Mouse (Mus musculus) right cerebral cortex, postnatal 14 days (tissue): ENCODE measurements at regions not wholly inside any gene's neighbourhood (a gene's known extent, or its start where the extent isn't known, plus 50 kb on each side); places are given as distances from the start of the nearest gene placed in this dataset.
A peak's percentile ranks its signal among the peaks of the same experiment; 100 is the strongest.

Experiments
- DNase-seq: peaks from one replicate; pipeline ENCODE4 v3.0.0; 2022

GRCm38 (mm10) chr13:72358243-72358904 is 270.2 kb upstream of the Irx2 start:
- DNase-seq = no peak

- DNase-seq = no peak
These were observed 262.9 kb upstream of the Irx2 start for GRCm38 (mm10) chr13:72365534-72366271.

- DNase-seq = no peak
These were observed 262.3 kb upstream of the Irx2 start for GRCm38 (mm10) chr13:72366281-72366680.

GRCm38 (mm10) chr13:72370131-72370530 is 258.5 kb upstream of the Irx2 start:
- DNase-seq = no peak

- no peak for DNase-seq
These were observed 257.6 kb upstream of the Irx2 start for GRCm38 (mm10) chr13:72370997-72371396.

- no peak for DNase-seq
These were observed 235.3 kb upstream of the Irx2 start for GRCm38 (mm10) chr13:72393366-72393765.

GRCm38 (mm10) chr13:72400677-72401076 is 227.9 kb upstream of the Irx2 start:
- DNase-seq = peak; percentile 52

- no peak for DNase-seq
These were observed 219.2 kb upstream of the Irx2 start for GRCm38 (mm10) chr13:72409238-72409965.

GRCm38 (mm10) chr13:72412656-72413055 is 216.0 kb upstream of the Irx2 start:
- no peak for DNase-seq

GRCm38 (mm10) chr13:72416981-72417380 is 211.6 kb upstream of the Irx2 start:
- DNase-seq = no peak

- no peak for DNase-seq
These were observed 210.8 kb upstream of the Irx2 start for GRCm38 (mm10) chr13:72417816-72418215.

- no peak for DNase-seq
These were observed 210.3 kb upstream of the Irx2 start for GRCm38 (mm10) chr13:72418285-72418684.

GRCm38 (mm10) chr13:72419532-72419931 is 209.1 kb upstream of the Irx2 start:
- DNase-seq = no peak

GRCm38 (mm10) chr13:72425917-72426316 is 202.7 kb upstream of the Irx2 start:
- no peak for DNase-seq

GRCm38 (mm10) chr13:72445336-72445735 is 183.3 kb upstream of the Irx2 start:
- no peak for DNase-seq

- DNase-seq = no peak
These were observed 180.1 kb upstream of the Irx2 start for GRCm38 (mm10) chr13:72448458-72449058.

- no peak for DNase-seq
These were observed 133.3 kb upstream of the Irx2 start for GRCm38 (mm10) chr13:72495353-72495752.

- DNase-seq = no peak
These were observed 131.6 kb upstream of the Irx2 start for GRCm38 (mm10) chr13:72497036-72497435.

- no peak for DNase-seq
These were observed 131.1 kb upstream of the Irx2 start for GRCm38 (mm10) chr13:72497521-72497920.

GRCm38 (mm10) chr13:72505954-72506353 is 122.7 kb upstream of the Irx2 start:
- DNase-seq = no peak

GRCm38 (mm10) chr13:72538633-72539032 is 90.0 kb upstream of the Irx2 start:
- no peak for DNase-seq

- no peak for DNase-seq
These were observed 86.9 kb upstream of the Irx2 start for GRCm38 (mm10) chr13:72541706-72542105.

- no peak for DNase-seq
These were observed 70.7 kb upstream of the Irx2 start for GRCm38 (mm10) chr13:72557951-72558350.
